Mouse (Mus musculus) forebrain, embryonic 13.5 days (tissue): Measurements from ENCODE around the gene Hoxa11. TPM values are rescaled to one million over a fixed set of nuclear protein-coding genes. Genes with fewer than 3 reads are reported as not detected.

Experiments
- ATAC-seq: fragments of 200-750 bp; cut with Nextera tagmentation; 2 replicates; pipeline ENCODE4 v1.8.0; 2017
- H3K27ac ChIP-seq: fragments of 300-500 bp; sonication (generic); 2 replicates; pipeline ENCODE4 v1.5.1; 2015; ENCODE audit warnings: inconsistent platforms, mild to moderate bottlenecking, moderate library complexity
- H3K27me3 ChIP-seq: fragments of 300-500 bp; sonication (generic); 2 replicates; pipeline ENCODE4 v1.6.1; 2015; ENCODE audit warnings: mild to moderate bottlenecking, inconsistent platforms
- H3K36me3 ChIP-seq: fragments of 300-500 bp; sonication (generic); 2 replicates; pipeline ENCODE4 v1.6.1; 2015; ENCODE audit warnings: mild to moderate bottlenecking, inconsistent platforms; ENCODE audit not compliant: poor library complexity, severe bottlenecking
- H3K4me1 ChIP-seq: fragments of 300-500 bp; sonication (generic); 2 replicates; pipeline ENCODE4 v1.6.1; 2015; ENCODE audit warnings: inconsistent platforms
- H3K4me2 ChIP-seq: fragments of 300-500 bp; sonication (generic); 2 replicates; pipeline ENCODE4 v1.6.1; 2015; ENCODE audit warnings: inconsistent platforms, mild to moderate bottlenecking, moderate library complexity
- H3K4me3 ChIP-seq: fragments of 300-500 bp; sonication (generic); 2 replicates; pipeline ENCODE4 v1.5.1; 2015; ENCODE audit warnings: mild to moderate bottlenecking, inconsistent platforms
- H3K9ac ChIP-seq: fragments of 300-500 bp; sonication (generic); 2 replicates; pipeline ENCODE4 v1.6.1; 2015; ENCODE audit warnings: mild to moderate bottlenecking, inconsistent platforms
- H3K9me3 ChIP-seq: fragments of 300-500 bp; sonication (generic); replicated peaks from 2 replicates; pipeline ENCODE4 v1.6.1; 2016; ENCODE audit warnings: inconsistent platforms
- WGBS: fragments of 180-500 bp; shearing (Covaris S2); methylation state at CpG from one replicate; pipeline ENCODE4 v1.1.7; 2015; 5-methylcytosine and 5-hydroxymethylcytosine counted together
- polyA plus RNA-seq: library from polyadenylated mRNA; unstranded; fragments of >200 nt; fragmentation: Nextera tagmentation; extraction: Ambion mirVana; gene quantifications from 2 replicates; pipeline ENCODE4 v1.2.1, GENCODE M21; 2015

Gene Hoxa11
- polyA plus RNA-seq, 1 experiment from 2014 or later, result 0.12 TPM

- Histone ChIP-seq H3K4me2 (no peak overlapping the region), H3K4me1 (no peaks in the 10 kb centered on the region), H3K9ac (no peak overlapping the region), H3K27ac (no peak overlapping the region), H3K36me3 (no peaks in the 10 kb centered on the region), H3K9me3 (no peaks in the 10 kb centered on the region), H3K27me3 (peaks cover 99% of the 10 kb centered on the region), H3K4me3 (no peak overlapping the region)
- 2% methylated on average over 22 of the region's 22 CpGs for WGBS
- no peak for ATAC-seq
Measured at GRCm38 (mm10) chr6:52272766-52273655, 27.4 kb upstream of the Hoxa11 start.

- Histone ChIP-seq H3K9me3 (no peaks in the 10 kb centered on the region), H3K27me3 (peaks cover 97% of the 10 kb centered on the region), H3K4me3 (no peak overlapping the region), H3K36me3 (no peaks in the 10 kb centered on the region), H3K27ac (no peak overlapping the region), H3K4me1 (no peaks in the 10 kb centered on the region), H3K9ac (no peak overlapping the region), H3K4me2 (no peak overlapping the region)
- ATAC-seq, result peak; percentile 68; the same call in 1 of the 2 replicates
- WGBS, result 5% methylated on average over 23 of the region's 23 CpGs
Measured at GRCm38 (mm10) chr6:52270494-52271480, 25.2 kb upstream of the Hoxa11 start.

GRCm38 (mm10) chr6:52268756-52269155 lies 23.1 kb upstream of the Hoxa11 start:
- WGBS, result 4% methylated on average over 3 of the region's 3 CpGs
- Histone ChIP-seq H3K36me3 (no peaks in the 10 kb centered on the region), H3K4me1 (no peaks in the 10 kb centered on the region), H3K27me3 (peaks cover 97% of the 10 kb centered on the region), H3K9ac (no peak overlapping the region), H3K4me3 (no peak overlapping the region), H3K4me2 (no peak overlapping the region), H3K27ac (no peak overlapping the region), H3K9me3 (no peaks in the 10 kb centered on the region)
- ATAC-seq, result no peak

- Histone ChIP-seq H3K36me3 (no peaks in the 10 kb centered on the region), H3K27me3 (peaks cover 97% of the 10 kb centered on the region), H3K4me1 (no peaks in the 10 kb centered on the region), H3K27ac (no peak overlapping the region), H3K4me2 (no peak overlapping the region), H3K9me3 (no peaks in the 10 kb centered on the region), H3K9ac (no peak overlapping the region), H3K4me3 (no peak overlapping the region)
- 1% methylated on average over 7 of the region's 7 CpGs for WGBS
- no peak for ATAC-seq
Measured at GRCm38 (mm10) chr6:52268341-52268740, 22.7 kb upstream of the Hoxa11 start.

GRCm38 (mm10) chr6:52267691-52268090 lies 22.1 kb upstream of the Hoxa11 start:
- Histone ChIP-seq H3K9me3 (no peaks in the 10 kb centered on the region), H3K4me1 (no peaks in the 10 kb centered on the region), H3K4me2 (no peak overlapping the region), H3K27me3 (peaks cover 97% of the 10 kb centered on the region), H3K9ac (no peak overlapping the region), H3K36me3 (no peaks in the 10 kb centered on the region), H3K27ac (no peak overlapping the region), H3K4me3 (no peak overlapping the region)
- no peak for ATAC-seq
- WGBS, result 4% methylated on average over 3 of the region's 3 CpGs

GRCm38 (mm10) chr6:52267221-52267620 lies 21.6 kb upstream of the Hoxa11 start:
- no peak for ATAC-seq
- H3K4me1 ChIP-seq, result no peaks in the 10 kb centered on the region

GRCm38 (mm10) chr6:52266666-52266985 lies 21.0 kb upstream of the Hoxa11 start:
- H3K27me3 ChIP-seq, result peaks cover 98% of the 10 kb centered on the region
- H3K4me3 ChIP-seq, result no peak overlapping the region
- H3K27ac ChIP-seq, result no peak overlapping the region
- H3K9me3 ChIP-seq, result no peaks in the 10 kb centered on the region
- H3K4me2 ChIP-seq, result no peak overlapping the region
- no peak for ATAC-seq
- no peaks in the 10 kb centered on the region for H3K4me1 ChIP-seq
- no peak overlapping the region for H3K9ac ChIP-seq
- 1% methylated on average over 9 of the region's 9 CpGs for WGBS
- H3K36me3 ChIP-seq, result no peaks in the 10 kb centered on the region

More at GRCm38 (mm10) chr6:52267221-52267620, 21.6 kb upstream of the Hoxa11 start:
- Histone ChIP-seq H3K27ac (no peak overlapping the region), H3K4me3 (no peak overlapping the region), H3K4me2 (no peak overlapping the region), H3K36me3 (no peaks in the 10 kb centered on the region), H3K9me3 (no peaks in the 10 kb centered on the region), H3K27me3 (peaks cover 97% of the 10 kb centered on the region), H3K9ac (no peak overlapping the region)
- 16% methylated on average over 5 of the region's 5 CpGs for WGBS

- Histone ChIP-seq H3K27ac (no peak overlapping the region), H3K27me3 (peaks cover 98% of the 10 kb centered on the region), H3K4me2 (no peak overlapping the region), H3K9me3 (no peaks in the 10 kb centered on the region), H3K4me3 (no peak overlapping the region), H3K4me1 (0 out of 2 replicates have a peak, but pooled peaks cover under 1% of the 10 kb centered on the region), H3K36me3 (no peaks in the 10 kb centered on the region), H3K9ac (no peak overlapping the region)
- ATAC-seq, result no peak
- WGBS, result 1% methylated on average over 19 of the region's 19 CpGs
Measured at GRCm38 (mm10) chr6:52265913-52266665, 20.5 kb upstream of the Hoxa11 start.

- H3K36me3 ChIP-seq, result no peaks in the 10 kb centered on the region
- no peak overlapping the region for H3K9ac ChIP-seq
- WGBS, result 1% methylated on average over 18 of the region's 18 CpGs
- peaks cover 6% of the 10 kb centered on the region; the same call in 1 of the 2 replicates for H3K4me1 ChIP-seq
- H3K4me3 ChIP-seq, result no peak overlapping the region
- peaks cover 97% of the 10 kb centered on the region for H3K27me3 ChIP-seq
- no peak overlapping the region for H3K4me2 ChIP-seq
- no peak overlapping the region for H3K27ac ChIP-seq
- ATAC-seq, result no peak
- H3K9me3 ChIP-seq, result no peaks in the 10 kb centered on the region
Measured at GRCm38 (mm10) chr6:52265306-52265912, 19.8 kb upstream of the Hoxa11 start.

GRCm38 (mm10) chr6:52264106-52264790 lies 18.6 kb upstream of the Hoxa11 start:
- Histone ChIP-seq H3K4me1 (peaks cover 10% of the 10 kb centered on the region; the same call in 1 of the 2 replicates), H3K36me3 (no peaks in the 10 kb centered on the region), H3K9me3 (no peaks in the 10 kb centered on the region), H3K27me3 (peaks cover 96% of the 10 kb centered on the region), H3K4me2 (no peak overlapping the region), H3K9ac (no peak overlapping the region), H3K27ac (no peak overlapping the region), H3K4me3 (no peak overlapping the region)
- ATAC-seq, result no peak
- WGBS, result 2% methylated on average over 5 of the region's 5 CpGs

- H3K4me3 ChIP-seq, result no peak overlapping the region
- no peaks in the 10 kb centered on the region for H3K36me3 ChIP-seq
- H3K9ac ChIP-seq, result no peak overlapping the region
- WGBS, result 4% methylated on average over 6 of the region's 6 CpGs
- no peak for ATAC-seq
- H3K27me3 ChIP-seq, result peaks cover 96% of the 10 kb centered on the region
- no peak overlapping the region for H3K27ac ChIP-seq
- no peaks in the 10 kb centered on the region for H3K9me3 ChIP-seq
- peaks cover 10% of the 10 kb centered on the region; the same call in 1 of the 2 replicates for H3K4me1 ChIP-seq
- no peak overlapping the region for H3K4me2 ChIP-seq
Measured at GRCm38 (mm10) chr6:52263321-52263585, 17.6 kb upstream of the Hoxa11 start.
